Mouse (Mus musculus) heart, postnatal 25 days (tissue): Measurements from ENCODE around the gene Man2a1. TPM values are rescaled to one million over a fixed set of nuclear protein-coding genes. Genes with fewer than 3 reads are reported as not detected.

Experiments used
- DNase-seq: peaks from one replicate; pipeline ENCODE4 v3.0.0; 2022; ENCODE audit warnings: low spot score
- intact Hi-C: fragments of 180-260 bp; cut with DNase I; formaldehyde crosslinking; loops from one replicate; pipeline ENCODE4 v1.15.1; 2025
- total RNA-seq, 2 experiments: library from RNA; stranded (reverse); gene quantifications; 2 replicates each; pipeline ENCODE4 v1.2.3; 2021

Gene Man2a1
- 10 to 100 TPM; 18.3 to 20.4 TPM for total RNA-seq

- intact Hi-C loops = loop anchor here (5.0 to 10.0 kb wide), 5 partner anchors 67 to 1098 kb away; partner anchors contain the start of genes A930002H24Rik, Fbxl17 and Fer
- DNase-seq = peak; percentile 84
Measured at GRCm38 (mm10) chr17:64600372-64601090, at the start of gene Man2a1. TSS of gene Man2a1 (plus strand) at chr17:64600736.

- intact Hi-C loops = no loop called here
- no peak for DNase-seq
Measured at GRCm38 (mm10) chr17:64553358-64553757, 47.2 kb upstream of the Man2a1 start.

GRCm38 (mm10) chr17:64554901-64555300 is 45.6 kb upstream of the Man2a1 start:
- intact Hi-C loops = no loop called here
- no peak for DNase-seq

- intact Hi-C loops = no loop called here
- DNase-seq = no peak
Measured at GRCm38 (mm10) chr17:64556661-64557445, 43.7 kb upstream of the Man2a1 start.

GRCm38 (mm10) chr17:64558994-64559540 is 41.5 kb upstream of the Man2a1 start:
- DNase-seq = no peak
- intact Hi-C loops = no loop called here

GRCm38 (mm10) chr17:64566435-64566834 is 34.1 kb upstream of the Man2a1 start:
- no peak for DNase-seq
- intact Hi-C loops = no loop called here

- no peak for DNase-seq
- intact Hi-C loops = no loop called here
Measured at GRCm38 (mm10) chr17:64567546-64567945, 33.0 kb upstream of the Man2a1 start.

- no peak for DNase-seq
- intact Hi-C loops = no loop called here
Measured at GRCm38 (mm10) chr17:64573981-64574380, 26.6 kb upstream of the Man2a1 start.

GRCm38 (mm10) chr17:64575240-64575639 is 25.3 kb upstream of the Man2a1 start:
- intact Hi-C loops = no loop called here
- DNase-seq = no peak

GRCm38 (mm10) chr17:64577485-64577884 is 23.1 kb upstream of the Man2a1 start:
- intact Hi-C loops = no loop called here
- no peak for DNase-seq

- no peak for DNase-seq
- intact Hi-C loops = no loop called here
Measured at GRCm38 (mm10) chr17:64578346-64578745, 22.2 kb upstream of the Man2a1 start.

GRCm38 (mm10) chr17:64579696-64580095 is 20.8 kb upstream of the Man2a1 start:
- DNase-seq = no peak
- intact Hi-C loops = no loop called here

GRCm38 (mm10) chr17:64581133-64581532 is 19.4 kb upstream of the Man2a1 start:
- intact Hi-C loops = no loop called here
- DNase-seq = no peak

GRCm38 (mm10) chr17:64581962-64582361 is 18.6 kb upstream of the Man2a1 start:
- DNase-seq = no peak
- intact Hi-C loops = no loop called here

- no peak for DNase-seq
- intact Hi-C loops = no loop called here
Measured at GRCm38 (mm10) chr17:64590483-64590882, 10.1 kb upstream of the Man2a1 start.

GRCm38 (mm10) chr17:64591366-64591765 is 9.2 kb upstream of the Man2a1 start:
- intact Hi-C loops = no loop called here
- no peak for DNase-seq

GRCm38 (mm10) chr17:64592355-64592754 is 8.2 kb upstream of the Man2a1 start:
- intact Hi-C loops = no loop called here
- no peak for DNase-seq

- intact Hi-C loops = no loop called here
- DNase-seq = no peak
Measured at GRCm38 (mm10) chr17:64592788-64593187, 7.7 kb upstream of the Man2a1 start.

GRCm38 (mm10) chr17:64597770-64598169 is 2.8 kb upstream of the Man2a1 start:
- DNase-seq = no peak
- intact Hi-C loops = no loop called here

GRCm38 (mm10) chr17:64599916-64600315 is 620 bp upstream of the Man2a1 start:
- intact Hi-C loops = loop anchor here (5.0 to 10.0 kb wide), 5 partner anchors 67 to 1098 kb away; partner anchors contain the start of genes A930002H24Rik, Fbxl17 and Fer
- DNase-seq = no peak
